Mouse (Mus musculus) forebrain, embryonic 13.5 days (tissue): ENCODE measurements around the gene Olfr965. TPM values are rescaled to one million over a fixed set of nuclear protein-coding genes. Genes with fewer than 3 reads are reported as not detected.
"Not testable (repeated sequence)": the region's sequence is repeated elsewhere in the genome, so short reads cannot be mapped to it uniquely, and the experiment has no call there.

ENCODE experiments used
- ATAC-seq: fragments of 200-750 bp; cut with Nextera tagmentation; 2 replicates; pipeline ENCODE4 v1.8.0; 2017
- H3K27ac ChIP-seq: fragments of 300-500 bp; sonication (generic); 2 replicates; pipeline ENCODE4 v1.5.1; 2015; ENCODE audit warnings: inconsistent platforms, mild to moderate bottlenecking, moderate library complexity
- H3K27me3 ChIP-seq: fragments of 300-500 bp; sonication (generic); 2 replicates; pipeline ENCODE4 v1.6.1; 2015; ENCODE audit warnings: mild to moderate bottlenecking, inconsistent platforms
- H3K36me3 ChIP-seq: fragments of 300-500 bp; sonication (generic); 2 replicates; pipeline ENCODE4 v1.6.1; 2015; ENCODE audit warnings: mild to moderate bottlenecking, inconsistent platforms; ENCODE audit not compliant: poor library complexity, severe bottlenecking
- H3K4me1 ChIP-seq: fragments of 300-500 bp; sonication (generic); 2 replicates; pipeline ENCODE4 v1.6.1; 2015; ENCODE audit warnings: inconsistent platforms
- H3K4me2 ChIP-seq: fragments of 300-500 bp; sonication (generic); 2 replicates; pipeline ENCODE4 v1.6.1; 2015; ENCODE audit warnings: inconsistent platforms, mild to moderate bottlenecking, moderate library complexity
- H3K4me3 ChIP-seq: fragments of 300-500 bp; sonication (generic); 2 replicates; pipeline ENCODE4 v1.5.1; 2015; ENCODE audit warnings: mild to moderate bottlenecking, inconsistent platforms
- H3K9ac ChIP-seq: fragments of 300-500 bp; sonication (generic); 2 replicates; pipeline ENCODE4 v1.6.1; 2015; ENCODE audit warnings: mild to moderate bottlenecking, inconsistent platforms
- H3K9me3 ChIP-seq: fragments of 300-500 bp; sonication (generic); replicated peaks from 2 replicates; pipeline ENCODE4 v1.6.1; 2016; ENCODE audit warnings: inconsistent platforms
- WGBS: fragments of 180-500 bp; shearing (Covaris S2); methylation state at CpG from one replicate; pipeline ENCODE4 v1.1.7; 2015; 5-methylcytosine and 5-hydroxymethylcytosine counted together
- polyA plus RNA-seq: library from polyadenylated mRNA; unstranded; fragments of >200 nt; fragmentation: Nextera tagmentation; extraction: Ambion mirVana; gene quantifications from 2 replicates; pipeline ENCODE4 v1.2.1, GENCODE M21; 2015

Gene Olfr965
- not detected in 2 replicates for polyA plus RNA-seq

GRCm38 (mm10) chr9:39711053-39711452, at the start of gene Olfr965:
Gene Olfr965 (plus strand): TSS chr9:39711353.
- Histone ChIP-seq H3K4me3 (no peak within 1 kb of the TSS), H3K4me1 (no peaks in the 10 kb centered on the region), H3K27ac (no peak within 1 kb of the TSS), H3K9ac (no peak within 1 kb of the TSS), H3K36me3 (no peaks in the 10 kb centered on the region), H3K9me3 (no peaks in the 10 kb centered on the region), H3K27me3 (no peaks in the 10 kb centered on the region), H3K4me2 (no peak within 1 kb of the TSS)
- ATAC-seq = no peak

- WGBS = 84% methylated on average over 1 of the region's 1 CpGs
- ATAC-seq = no peak
- Histone ChIP-seq H3K36me3 (no peaks in the 10 kb centered on the region), H3K9me3 (no peaks in the 10 kb centered on the region), H3K4me2 (no peak within 1 kb of the TSS), H3K4me1 (no peaks in the 10 kb centered on the region), H3K4me3 (no peak within 1 kb of the TSS), H3K9ac (no peak within 1 kb of the TSS), H3K27me3 (no peaks in the 10 kb centered on the region), H3K27ac (no peak within 1 kb of the TSS)
These were observed 44.2 kb upstream of the Olfr965 start, which contains the start of gene Olfr963 for GRCm38 (mm10) chr9:39666905-39667304. Gene Olfr963 (plus strand): TSS chr9:39667205.

- WGBS = 91% methylated on average over 2 of the region's 2 CpGs
- Histone ChIP-seq H3K9ac (no peak overlapping the region), H3K27ac (no peak overlapping the region), H3K36me3 (no peaks in the 10 kb centered on the region), H3K4me1 (no peaks in the 10 kb centered on the region), H3K9me3 (no peaks in the 10 kb centered on the region), H3K4me3 (no peak overlapping the region), H3K27me3 (no peaks in the 10 kb centered on the region), H3K4me2 (no peak overlapping the region)
- no peak for ATAC-seq
These were observed 41.4 kb upstream of the Olfr965 start for GRCm38 (mm10) chr9:39669723-39670122.

GRCm38 (mm10) chr9:39674820-39675219, 36.3 kb upstream of the Olfr965 start:
- 79% methylated on average over 2 of the region's 2 CpGs for WGBS
- no peaks in the 10 kb centered on the region for H3K9me3 ChIP-seq
- ATAC-seq = no peak

GRCm38 (mm10) chr9:39678557-39678956, 32.6 kb upstream of the Olfr965 start:
- Histone ChIP-seq H3K9ac (no peak overlapping the region), H3K27ac (no peak overlapping the region), H3K4me3 (no peak overlapping the region), H3K4me2 (no peak overlapping the region), H3K9me3 (no peaks in the 10 kb centered on the region), H3K4me1 (no peaks in the 10 kb centered on the region), H3K27me3 (no peaks in the 10 kb centered on the region), H3K36me3 (no peaks in the 10 kb centered on the region)
- no peak for ATAC-seq
- 99% methylated on average over 2 of the region's 2 CpGs for WGBS

More at GRCm38 (mm10) chr9:39674820-39675219, 36.3 kb upstream of the Olfr965 start:
- Histone ChIP-seq H3K36me3 (no peaks in the 10 kb centered on the region), H3K4me2 (no peak overlapping the region), H3K27me3 (no peaks in the 10 kb centered on the region), H3K4me1 (no peaks in the 10 kb centered on the region), H3K27ac (no peak overlapping the region), H3K4me3 (no peak overlapping the region), H3K9ac (no peak overlapping the region)

- 68% methylated on average over 2 of the region's 2 CpGs for WGBS
- no peaks in the 10 kb centered on the region for H3K27me3 ChIP-seq
These were observed 31.9 kb upstream of the Olfr965 start for GRCm38 (mm10) chr9:39679280-39679679.

GRCm38 (mm10) chr9:39701123-39701522, 10.0 kb upstream of the Olfr965 start:
- H3K9me3 ChIP-seq, H3K27ac ChIP-seq, H3K4me3 ChIP-seq, H3K27me3 ChIP-seq, ATAC-seq, H3K9ac ChIP-seq, H3K36me3 ChIP-seq, H3K4me1 ChIP-seq, H3K4me2 ChIP-seq: not testable (repeated sequence)
- 88% methylated on average over 8 of the region's 8 CpGs for WGBS

More at GRCm38 (mm10) chr9:39679280-39679679, 31.9 kb upstream of the Olfr965 start:
- Histone ChIP-seq H3K9ac (no peak overlapping the region), H3K4me2 (no peak overlapping the region), H3K36me3 (no peaks in the 10 kb centered on the region), H3K4me3 (no peak overlapping the region), H3K9me3 (no peaks in the 10 kb centered on the region), H3K27ac (no peak overlapping the region), H3K4me1 (no peaks in the 10 kb centered on the region)
- no peak for ATAC-seq

GRCm38 (mm10) chr9:39707017-39707416, 4.1 kb upstream of the Olfr965 start, which contains the start of gene Olfr149:
Gene Olfr149 (minus strand): TSS chr9:39707117.
- H3K27me3 ChIP-seq = no peaks in the 10 kb centered on the region
- H3K9me3 ChIP-seq = no peaks in the 10 kb centered on the region
- no peaks in the 10 kb centered on the region for H3K36me3 ChIP-seq
- no peaks in the 10 kb centered on the region for H3K4me1 ChIP-seq
- no peak within 1 kb of the TSS for H3K4me2 ChIP-seq
- H3K9ac ChIP-seq = no peak within 1 kb of the TSS
- no peak within 1 kb of the TSS for H3K27ac ChIP-seq
- no peak within 1 kb of the TSS for H3K4me3 ChIP-seq
- ATAC-seq = no peak

GRCm38 (mm10) chr9:39708958-39709357, 2.2 kb upstream of the Olfr965 start:
- 85% methylated on average over 3 of the region's 3 CpGs for WGBS
- H3K9me3 ChIP-seq = no peaks in the 10 kb centered on the region
- H3K27me3 ChIP-seq = no peaks in the 10 kb centered on the region
- H3K4me1 ChIP-seq = no peaks in the 10 kb centered on the region
- no peak overlapping the region for H3K4me2 ChIP-seq
- ATAC-seq = no peak
- no peak overlapping the region for H3K9ac ChIP-seq
- no peak overlapping the region for H3K27ac ChIP-seq
- no peaks in the 10 kb centered on the region for H3K36me3 ChIP-seq
- no peak overlapping the region for H3K4me3 ChIP-seq

GRCm38 (mm10) chr9:39730678-39731077, 19.5 kb downstream of the Olfr965 start, which contains the start of gene Olfr150:
Gene Olfr150 (plus strand): TSS chr9:39730978.
- no peak within 1 kb of the TSS for H3K4me2 ChIP-seq
- H3K9ac ChIP-seq = no peak within 1 kb of the TSS
- no peaks in the 10 kb centered on the region for H3K9me3 ChIP-seq
- no peak within 1 kb of the TSS for H3K4me3 ChIP-seq
- ATAC-seq = no peak
- H3K36me3 ChIP-seq = no peaks in the 10 kb centered on the region
- H3K27me3 ChIP-seq = no peaks in the 10 kb centered on the region
- H3K4me1 ChIP-seq = no peaks in the 10 kb centered on the region
- no peak within 1 kb of the TSS for H3K27ac ChIP-seq

- Histone ChIP-seq H3K4me3 (no peak overlapping the region), H3K27me3 (no peaks in the 10 kb centered on the region), H3K9ac (no peak overlapping the region), H3K27ac (no peak overlapping the region), H3K4me2 (no peak overlapping the region), H3K9me3 (no peaks in the 10 kb centered on the region), H3K4me1 (no peaks in the 10 kb centered on the region), H3K36me3 (no peaks in the 10 kb centered on the region)
- 94% methylated on average over 1 of the region's 1 CpGs for WGBS
- no peak for ATAC-seq
These were observed 29.6 kb downstream of the Olfr965 start for GRCm38 (mm10) chr9:39740741-39741140.

GRCm38 (mm10) chr9:39745949-39746348, 34.8 kb downstream of the Olfr965 start, which contains the start of gene Olfr967:
Gene Olfr967 (plus strand): TSS chr9:39746249.
- no peaks in the 10 kb centered on the region for H3K9me3 ChIP-seq
- H3K4me2 ChIP-seq = no peak within 1 kb of the TSS
- H3K27ac ChIP-seq = no peak within 1 kb of the TSS
- no peaks in the 10 kb centered on the region for H3K27me3 ChIP-seq
- ATAC-seq = no peak
- H3K36me3 ChIP-seq = no peaks in the 10 kb centered on the region
- no peak within 1 kb of the TSS for H3K9ac ChIP-seq
- H3K4me1 ChIP-seq = no peaks in the 10 kb centered on the region
- H3K4me3 ChIP-seq = no peak within 1 kb of the TSS

- no peak overlapping the region for H3K4me2 ChIP-seq
- WGBS = 92% methylated on average over 1 of the region's 1 CpGs
- no peak for ATAC-seq
- H3K27me3 ChIP-seq = no peaks in the 10 kb centered on the region
- no peaks in the 10 kb centered on the region for H3K9me3 ChIP-seq
- no peaks in the 10 kb centered on the region for H3K36me3 ChIP-seq
- no peak overlapping the region for H3K4me3 ChIP-seq
- H3K4me1 ChIP-seq = no peaks in the 10 kb centered on the region
- no peak overlapping the region for H3K27ac ChIP-seq
- no peak overlapping the region for H3K9ac ChIP-seq
These were observed 35.3 kb downstream of the Olfr965 start for GRCm38 (mm10) chr9:39746428-39746827.
